Mouse (Mus musculus): Measurements from ENCODE around the gene Chd4. TPM values are rescaled to one million over a fixed set of nuclear protein-coding genes. Genes with fewer than 3 reads are reported as not detected.

Chd4 gene
- total and polyA plus RNA-seq, 3 experiments, result 93.0 to 232 (median 173) TPM

- TF ChIP-seq SMC3 (IDR thresholded peaks at IDR 0.05; ENCODE audit: low read depth, low read length) (0 out of 2 replicates have a peak, but pooled peaks have one; percentile 13), GABPA (IDR thresholded peaks at IDR 0.05; ENCODE audit: low read depth, low read length) (no peak), CHD1 (IDR thresholded peaks at IDR 0.05; ENCODE audit: low read depth, low read length) (no peak), ETS1 (IDR thresholded peaks at IDR 0.05; ENCODE audit: low read depth, low read length) (no peak), ZMIZ1 (IDR thresholded peaks at IDR 0.05; ENCODE audit: low read depth, low read length) (no peak), GATA1 (IDR thresholded peaks at IDR 0.05; ENCODE audit: low read depth, low read length) (no peak), CTCF (IDR thresholded peaks at IDR 0.05 in 2 of 3, conservative IDR thresholded peaks at IDR 0.05 in 1 of 3; ENCODE audit: control insufficient read depth in 1 of 3, insufficient read depth in 1 of 3, low read depth in 2 of 3, low read length in 3 of 3, poor library complexity in 1 of 3, severe bottlenecking in 1 of 3) (peak in 1 of 3 experiments; percentile 30; a peak in 2 of 6 replicates), RAD21 (IDR thresholded peaks at IDR 0.05; ENCODE audit: low read depth, low read length) (peak; percentile 12)
- peak; percentile 42 for DNase-seq (ENCODE audit: low read depth, low spot score)
- H3K27ac ChIP-seq (ENCODE audit: control insufficient read depth, low read depth, low read length), result no peak overlapping the region
- no peaks in the 10 kb centered on the region for H3K9me3 ChIP-seq (replicated peaks; ENCODE audit: insufficient read depth, low read length)
- no peak overlapping the region for H3K9ac ChIP-seq (ENCODE audit: control insufficient read depth, low read depth, low read length, poor library complexity, severe bottlenecking)
- H3K27me3 ChIP-seq (ENCODE audit: control insufficient read depth in 1 of 2, insufficient read depth in 2 of 2, low read length in 2 of 2), result no peaks in the 10 kb centered on the region
- H3K36me3 ChIP-seq (ENCODE audit: control insufficient read depth in 1 of 2, insufficient read depth in 2 of 2, low read length in 2 of 2), result peaks cover 8 to 9% of the 10 kb centered on the region in 2 experiments
- no peak overlapping the region for H3K4me3 ChIP-seq (ENCODE audit: control insufficient read depth in 1 of 2, insufficient read depth in 1 of 2, low read depth in 2 of 2, low read length in 2 of 2)
- H3K79me2 ChIP-seq (ENCODE audit: control insufficient read depth, insufficient read depth, low read length, poor library complexity), result peaks cover 4% of the 10 kb centered on the region
- H3K4me1 ChIP-seq (ENCODE audit: control insufficient read depth in 1 of 2, insufficient read depth in 2 of 2, low read length in 2 of 2), result peaks cover 3 to 13% of the 10 kb centered on the region in 2 experiments
Measured at GRCm38 (mm10) chr6:125170194-125170593, 74.4 kb downstream of the Chd4 start.

- Histone ChIP-seq H3K9ac (ENCODE audit: control insufficient read depth, low read depth, low read length, poor library complexity, severe bottlenecking) (no peak overlapping the region), H3K36me3 (ENCODE audit: control insufficient read depth in 1 of 2, insufficient read depth in 2 of 2, low read length in 2 of 2) (peaks cover 4 to 17% of the 10 kb centered on the region in 2 experiments)
Measured at GRCm38 (mm10) chr6:125172474-125172873, 76.7 kb downstream of the Chd4 start.

GRCm38 (mm10) chr6:125173256-125173655 lies 77.5 kb downstream of the Chd4 start:
- no peak for TF ChIP-seq RCOR1 (IDR thresholded peaks at IDR 0.05; ENCODE audit: low read depth, low read length)
- TF ChIP-seq EP300 (IDR thresholded peaks at IDR 0.05; ENCODE audit: low read depth in 1 of 2, low read length in 2 of 2), result no peak
- TF ChIP-seq MYC (IDR thresholded peaks at IDR 0.05; ENCODE audit: low read depth, low read length), result no peak
- TF ChIP-seq CTCF (IDR thresholded peaks at IDR 0.05 in 2 of 3, conservative IDR thresholded peaks at IDR 0.05 in 1 of 3; ENCODE audit: control insufficient read depth in 1 of 3, insufficient read depth in 1 of 3, low read depth in 2 of 3, low read length in 3 of 3, poor library complexity in 1 of 3, severe bottlenecking in 1 of 3), result no peak
- no peak for TF ChIP-seq CHD1 (IDR thresholded peaks at IDR 0.05; ENCODE audit: low read depth, low read length)
- no peak for TF ChIP-seq USF2 (IDR thresholded peaks at IDR 0.05; ENCODE audit: borderline replicate concordance in 1 of 2, insufficient read depth in 1 of 2, low read depth in 1 of 2, low read length in 2 of 2)
- no peak for TF ChIP-seq SIN3A (IDR thresholded peaks at IDR 0.05; ENCODE audit: low read length)
- TF ChIP-seq E2F4 (IDR thresholded peaks at IDR 0.05; ENCODE audit: borderline replicate concordance, low read depth, low read length), result no peak
- no peak for TF ChIP-seq GABPA (IDR thresholded peaks at IDR 0.05; ENCODE audit: low read depth, low read length)
- TF ChIP-seq MEF2A (IDR thresholded peaks at IDR 0.05; ENCODE audit: extremely low read depth, insufficient replicate concordance, low read depth, low read length, poor library complexity, severe bottlenecking), result no peak
- no peak for TF ChIP-seq ZC3H11A (IDR thresholded peaks at IDR 0.05; ENCODE audit: low read depth, low read length)
- TF ChIP-seq MXI1 (IDR thresholded peaks at IDR 0.05; ENCODE audit: low read depth, low read length), result no peak
- no peak for TF ChIP-seq SMC3 (IDR thresholded peaks at IDR 0.05; ENCODE audit: low read depth, low read length)
- H3K36me3 ChIP-seq (ENCODE audit: control insufficient read depth in 1 of 2, insufficient read depth in 2 of 2, low read length in 2 of 2), result peaks cover 0 to 21% of the 10 kb centered on the region in 2 experiments; a peak in 2 of 4 replicates
- H3K9ac ChIP-seq (ENCODE audit: control insufficient read depth, low read depth, low read length, poor library complexity, severe bottlenecking), result no peak overlapping the region
- no peak overlapping the region for H3K27ac ChIP-seq (ENCODE audit: control insufficient read depth, low read depth, low read length)
- no peaks in the 10 kb centered on the region for H3K79me2 ChIP-seq (ENCODE audit: control insufficient read depth, insufficient read depth, low read length, poor library complexity)
- H3K4me3 ChIP-seq (ENCODE audit: control insufficient read depth in 1 of 2, insufficient read depth in 1 of 2, low read depth in 2 of 2, low read length in 2 of 2), result no peak overlapping the region
- no peak for DNase-seq (ENCODE audit: low read depth, low spot score)
- H3K4me1 ChIP-seq (ENCODE audit: control insufficient read depth in 1 of 2, insufficient read depth in 2 of 2, low read length in 2 of 2), result no peaks in the 10 kb centered on the region
- no peaks in the 10 kb centered on the region for H3K9me3 ChIP-seq (replicated peaks; ENCODE audit: insufficient read depth, low read length)
- H3K27me3 ChIP-seq (ENCODE audit: control insufficient read depth in 1 of 2, insufficient read depth in 2 of 2, low read length in 2 of 2), result no peaks in the 10 kb centered on the region

More at GRCm38 (mm10) chr6:125172474-125172873, 76.7 kb downstream of the Chd4 start:
- H3K79me2 ChIP-seq (ENCODE audit: control insufficient read depth, insufficient read depth, low read length, poor library complexity), result no peaks in the 10 kb centered on the region
- no peak overlapping the region for H3K4me3 ChIP-seq (ENCODE audit: control insufficient read depth in 1 of 2, insufficient read depth in 1 of 2, low read depth in 2 of 2, low read length in 2 of 2)
- no peaks in the 10 kb centered on the region for H3K27me3 ChIP-seq (ENCODE audit: control insufficient read depth in 1 of 2, insufficient read depth in 2 of 2, low read length in 2 of 2)
- DNase-seq (ENCODE audit: low read depth, low spot score), result no peak
- H3K4me1 ChIP-seq (ENCODE audit: control insufficient read depth in 1 of 2, insufficient read depth in 2 of 2, low read length in 2 of 2), result peaks cover 0 to 2% of the 10 kb centered on the region in 2 experiments; a peak in 3 of 4 replicates
- TF ChIP-seq ZMIZ1 (IDR thresholded peaks at IDR 0.05; ENCODE audit: low read depth, low read length) (no peak), KAT2A (conservative IDR thresholded peaks at IDR 0.05; ENCODE audit: low read depth, low read length) (no peak), POLR2AphosphoS5 (IDR thresholded peaks at IDR 0.05; ENCODE audit: borderline replicate concordance, low read depth, low read length) (no peak), NELFE (IDR thresholded peaks at IDR 0.05; ENCODE audit: low read depth, low read length) (no peak), MAFK (IDR thresholded peaks at IDR 0.05; ENCODE audit: borderline replicate concordance, low read depth, low read length) (no peak), USF1 (IDR thresholded peaks at IDR 0.05; ENCODE audit: low read depth, low read length) (no peak), POLR2A (IDR thresholded peaks at IDR 0.05; ENCODE audit: control insufficient read depth in 1 of 2, insufficient read depth in 1 of 2, low read depth in 1 of 2, low read length in 2 of 2, poor library complexity in 1 of 2) (no peak), UBTF (IDR thresholded peaks at IDR 0.05; ENCODE audit: borderline replicate concordance, insufficient read depth, low read depth, low read length) (no peak), USF2 (IDR thresholded peaks at IDR 0.05; ENCODE audit: borderline replicate concordance in 1 of 2, insufficient read depth in 1 of 2, low read depth in 1 of 2, low read length in 2 of 2) (no peak)
- no peaks in the 10 kb centered on the region for H3K9me3 ChIP-seq (replicated peaks; ENCODE audit: insufficient read depth, low read length)
- no peak overlapping the region for H3K27ac ChIP-seq (ENCODE audit: control insufficient read depth, low read depth, low read length)
